Mouse (Mus musculus): ENCODE data around the gene Olfr876.
"Not testable (repeated sequence)": the region's sequence is repeated elsewhere in the genome, so short reads cannot be mapped to it uniquely, and the experiment has no call there.

The Olfr876 gene

DNA sequence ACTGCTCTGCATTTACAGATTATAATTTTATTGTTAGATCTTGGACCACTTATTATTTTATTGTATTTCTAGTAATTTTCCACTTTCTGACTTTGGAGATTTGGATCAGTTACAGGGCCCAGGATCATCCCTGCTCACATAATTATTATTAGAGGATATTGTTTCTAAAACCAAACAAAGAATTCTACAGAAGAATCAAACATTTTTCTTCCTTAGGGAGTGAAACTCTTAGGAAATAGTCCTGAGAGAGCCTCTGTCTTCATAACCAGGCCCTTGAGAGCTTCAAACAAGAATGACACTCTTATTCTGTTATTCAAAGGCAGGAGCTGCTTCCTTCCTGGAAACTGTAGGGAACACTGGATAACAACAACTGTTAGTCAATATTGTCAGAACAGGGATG, at the start of gene Olfr876:
Gene Olfr876 (plus strand): TSS at position 301 of the 400 bp plus-strand sequence.
- DNase-seq (ENCODE audit: low spot score) = no peak

DNA sequence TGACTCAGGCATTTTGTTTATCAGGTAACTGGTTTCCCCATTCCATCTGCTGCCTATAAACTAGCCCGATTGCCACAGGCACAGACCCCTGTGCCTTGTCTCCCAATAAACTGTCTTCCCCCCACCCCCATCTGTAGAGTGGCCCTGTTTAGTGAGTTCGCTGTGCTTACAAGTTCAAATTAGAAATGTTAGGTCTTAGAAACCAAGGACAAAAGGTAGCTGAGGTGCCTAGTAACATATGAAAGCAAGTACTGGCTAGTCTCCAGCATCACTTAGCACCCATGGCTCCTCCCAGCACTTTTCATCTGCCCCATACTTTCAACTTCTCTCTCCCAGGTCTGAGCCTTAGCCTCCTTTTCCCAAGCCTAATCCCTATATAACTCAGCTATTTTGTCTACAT, 41.1 kb upstream of the Olfr876 start:
- DNase-seq (ENCODE audit: low spot score) = no peak

DNA sequence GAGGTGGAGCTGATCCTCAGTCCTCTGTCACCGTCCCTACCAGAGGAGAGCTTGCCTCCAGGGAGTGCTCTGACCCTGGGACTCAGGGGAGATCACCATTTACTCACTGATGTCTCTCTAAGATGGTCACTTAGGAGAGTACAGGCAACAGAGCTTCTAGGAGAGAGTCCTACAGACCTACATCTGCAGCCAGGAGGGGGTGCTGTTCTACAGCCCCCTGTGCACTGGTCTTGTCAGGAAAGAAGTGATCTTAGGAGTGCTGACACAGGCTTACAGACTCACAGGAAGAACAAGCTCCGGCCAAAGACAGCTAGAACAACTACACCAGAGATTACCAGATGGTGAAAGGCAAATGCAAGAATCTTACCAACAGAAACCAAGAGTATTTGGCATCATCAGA, 40.3 kb upstream of the Olfr876 start:
- no peak for DNase-seq (ENCODE audit: low spot score)

DNA sequence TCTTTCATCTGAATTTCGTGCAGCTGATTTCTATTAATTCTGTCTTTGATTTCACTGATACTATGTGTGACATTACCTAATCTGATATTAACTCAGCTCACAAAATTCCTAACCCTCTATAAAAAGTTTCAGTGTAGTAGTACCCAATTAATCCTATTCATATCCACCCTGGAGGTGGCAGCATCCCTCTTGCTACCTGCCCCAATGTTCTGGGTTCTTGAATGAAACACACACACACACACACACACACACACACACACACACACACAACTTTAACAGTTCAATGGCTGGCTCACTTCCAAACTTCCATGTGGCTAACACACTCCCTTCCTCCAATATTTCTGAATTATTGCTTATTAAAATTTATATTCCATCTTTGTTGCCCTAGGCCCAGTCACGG, 32.2 kb upstream of the Olfr876 start:
- no peak for DNase-seq (ENCODE audit: low spot score)

DNA sequence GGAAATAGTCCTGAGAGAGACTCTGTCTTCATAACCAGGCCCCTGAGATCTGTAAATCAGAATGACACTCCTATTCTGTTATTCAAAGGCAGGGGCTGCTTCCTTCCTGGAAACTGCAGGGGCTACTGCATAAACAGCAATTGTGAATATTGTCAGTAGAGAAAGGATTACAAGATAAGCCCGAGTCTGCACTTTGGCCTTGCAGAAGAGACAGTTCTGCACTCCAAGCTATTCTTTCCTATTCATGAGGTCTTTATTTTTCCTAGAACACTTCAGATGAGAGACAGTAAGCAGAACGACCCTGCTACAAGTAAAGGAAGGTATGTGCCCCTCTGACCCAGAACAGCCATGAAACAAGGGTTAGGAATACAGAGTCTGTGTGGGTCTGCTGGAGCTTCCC, 31.1 kb upstream of the Olfr876 start, which contains the start of gene Olfr875:
Gene Olfr875 (plus strand): TSS at position 99 of the 400 bp plus-strand sequence.
- no peak for DNase-seq (ENCODE audit: low spot score)

DNA sequence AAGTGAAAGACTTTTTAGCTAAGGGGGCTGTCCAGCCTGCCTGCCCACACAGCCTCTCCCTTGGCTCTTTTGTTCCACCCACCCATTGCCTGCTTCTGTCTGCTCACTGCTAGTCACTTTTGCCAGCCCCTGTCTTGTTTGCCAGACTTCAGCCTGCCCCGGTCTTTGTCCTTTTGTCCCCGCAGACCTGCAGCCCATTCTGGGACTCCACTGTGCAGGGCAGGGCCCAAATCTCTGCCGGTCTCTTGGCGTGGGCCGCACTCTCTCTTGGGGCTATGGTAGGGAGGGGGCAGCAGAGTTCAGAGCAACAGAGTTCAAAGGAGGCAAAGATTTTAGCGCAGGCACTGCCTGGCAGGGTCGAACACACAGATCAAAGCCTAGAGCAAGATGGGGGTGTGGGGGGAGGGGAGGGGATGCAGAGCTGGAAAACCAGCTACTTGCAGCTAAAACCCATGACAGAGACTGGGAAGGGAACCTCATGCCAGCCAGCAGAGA, 20.0 kb upstream of the Olfr876 start:
- no peak for DNase-seq (ENCODE audit: low spot score)

DNA sequence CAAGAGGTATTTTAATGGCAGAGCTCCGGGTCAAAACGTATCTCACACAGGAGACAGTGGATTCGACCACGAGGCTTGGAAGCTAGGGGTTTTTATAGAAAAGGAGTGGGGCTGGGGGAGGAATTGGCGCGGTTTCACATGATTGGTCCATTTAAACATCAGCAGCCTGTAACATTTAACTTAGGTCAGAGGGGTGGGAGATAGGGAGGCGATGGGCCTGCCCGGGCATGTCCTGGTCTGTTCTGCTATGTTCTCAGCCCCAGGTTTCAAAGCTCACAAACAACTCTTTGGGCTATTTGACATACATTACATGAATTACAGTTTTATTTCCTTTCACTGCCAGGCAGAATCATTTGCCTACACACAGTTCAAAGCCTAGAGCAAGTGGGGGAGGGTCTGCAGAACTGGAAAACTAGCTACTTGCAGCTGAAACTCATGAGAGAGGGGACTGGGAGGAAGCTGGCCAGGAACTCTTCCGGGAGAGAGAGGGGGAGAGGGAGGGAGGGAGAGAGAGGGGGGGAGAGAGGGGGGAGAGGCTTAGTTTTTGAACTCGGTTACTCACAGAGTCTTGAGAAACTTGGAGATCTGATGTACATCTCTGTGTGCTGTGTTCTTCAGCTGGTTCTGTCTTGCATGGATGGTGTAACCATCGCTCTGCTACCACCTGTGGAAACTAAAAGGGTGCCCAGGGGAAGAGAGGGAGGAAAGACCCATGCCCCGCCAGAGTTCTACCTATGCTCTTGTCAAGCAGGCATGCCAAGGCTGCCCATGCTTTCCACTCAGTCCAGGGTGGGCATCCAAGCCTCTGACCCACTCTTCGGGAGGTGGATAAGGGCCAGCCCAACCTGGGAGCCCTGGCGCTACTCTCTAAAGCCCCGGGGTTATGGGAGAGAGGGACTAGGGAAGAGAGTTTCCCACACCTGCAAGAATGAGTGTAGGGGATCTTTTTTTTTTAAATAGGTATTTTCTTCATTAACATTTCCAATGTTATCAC, 19.1 kb upstream of the Olfr876 start:
- DNase-seq (ENCODE audit: low spot score) = not testable (repeated sequence)

DNA sequence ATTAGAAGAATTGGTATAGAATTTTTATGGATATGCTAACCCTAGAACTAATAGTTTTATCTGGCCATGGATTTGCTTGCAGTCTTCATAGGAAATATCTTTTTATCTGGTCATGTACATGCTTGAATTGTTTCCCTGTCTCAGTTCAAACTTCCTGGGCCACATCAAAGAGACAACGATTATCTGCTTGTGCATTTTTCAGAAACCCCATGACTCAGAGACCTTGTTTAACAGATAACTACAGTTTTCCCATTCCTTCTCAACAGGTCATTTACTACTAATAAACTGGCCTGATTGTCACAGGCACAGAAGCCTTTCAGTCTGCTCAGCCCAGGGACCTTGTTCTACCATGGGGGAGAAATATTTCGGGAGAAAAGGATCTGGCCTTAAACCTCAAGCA, 16.4 kb upstream of the Olfr876 start:
- no peak for DNase-seq (ENCODE audit: low spot score)

DNA sequence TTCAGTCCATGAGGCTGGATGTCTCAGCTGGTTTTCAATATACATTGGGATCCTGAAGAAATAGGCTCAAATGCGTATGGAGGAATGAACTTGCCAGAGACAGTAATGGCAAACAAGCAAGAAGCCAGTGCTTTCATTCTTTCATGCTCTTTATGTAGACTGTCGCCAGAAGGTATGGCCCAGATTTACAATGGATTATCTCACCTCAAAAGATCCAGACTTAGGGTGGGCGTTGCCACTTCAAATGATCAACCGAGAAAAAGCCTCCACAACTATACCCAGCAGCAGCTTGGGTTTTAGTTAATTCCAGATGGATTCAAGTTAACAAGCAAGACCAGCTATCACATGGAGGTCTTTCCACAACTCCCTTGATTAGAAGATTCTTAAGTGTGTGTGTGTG, 776 bp upstream of the Olfr876 start:
- DNase-seq (ENCODE audit: low spot score) = no peak

DNA sequence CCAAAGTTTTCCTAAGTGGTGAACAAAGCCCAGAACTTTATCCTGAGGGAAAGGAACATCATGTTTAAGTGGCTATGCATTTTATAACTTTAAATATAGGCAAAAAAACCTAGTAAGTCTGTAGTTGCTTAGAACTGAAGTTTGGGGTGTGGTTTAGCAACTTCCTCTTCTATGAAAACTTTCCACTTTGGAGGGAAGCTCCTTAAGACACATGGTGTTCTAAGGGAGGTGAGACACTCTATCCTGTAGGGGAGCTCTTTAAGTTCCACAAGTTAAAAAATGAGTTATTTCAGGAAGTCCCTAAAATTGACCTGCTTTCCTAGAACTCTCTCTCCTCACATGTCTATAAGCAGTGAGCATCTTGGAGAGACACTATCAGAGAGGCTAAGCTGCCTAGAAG, 4.4 kb downstream of the Olfr876 start:
- DNase-seq (ENCODE audit: low spot score) = no peak

DNA sequence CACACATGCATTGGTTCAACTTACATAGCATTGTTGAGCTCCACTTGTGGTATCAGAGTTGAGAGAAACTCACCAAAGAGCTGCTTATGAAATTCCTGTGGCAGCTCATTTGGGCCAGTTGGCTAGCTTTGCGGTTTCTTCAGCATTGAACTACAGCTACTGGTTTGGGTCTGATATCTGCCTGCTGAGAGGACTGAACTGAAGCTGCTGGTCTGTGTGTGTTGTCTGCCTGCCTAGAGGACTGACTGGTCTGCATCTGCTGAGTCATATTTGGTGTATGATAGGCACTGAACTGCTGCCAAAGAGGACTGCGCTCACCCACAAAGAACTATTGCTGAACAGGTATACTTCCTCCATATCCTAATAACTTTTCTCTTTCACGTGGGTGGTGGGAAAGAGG, 5.6 kb downstream of the Olfr876 start:
- no peak for DNase-seq (ENCODE audit: low spot score)

DNA sequence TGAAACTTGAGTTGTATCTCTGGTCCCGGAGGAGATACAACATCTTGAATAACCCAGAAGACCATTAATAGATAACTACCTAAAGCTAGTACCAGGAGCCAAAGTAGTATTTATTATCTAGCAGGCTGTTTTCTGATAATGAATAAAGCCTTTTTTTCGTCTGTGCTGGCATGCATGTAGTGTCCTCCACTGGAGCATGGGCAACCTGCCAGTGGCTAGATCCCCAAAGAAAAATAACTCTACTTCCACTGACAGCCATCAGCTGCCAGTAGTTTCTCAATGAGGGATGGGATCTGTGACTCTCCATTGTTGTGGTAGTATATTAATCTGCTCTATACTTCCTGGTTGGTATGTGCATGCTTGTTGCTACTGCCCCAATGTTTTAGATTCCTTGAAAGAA, 6.1 kb downstream of the Olfr876 start:
- no peak for DNase-seq (ENCODE audit: low spot score)

DNA sequence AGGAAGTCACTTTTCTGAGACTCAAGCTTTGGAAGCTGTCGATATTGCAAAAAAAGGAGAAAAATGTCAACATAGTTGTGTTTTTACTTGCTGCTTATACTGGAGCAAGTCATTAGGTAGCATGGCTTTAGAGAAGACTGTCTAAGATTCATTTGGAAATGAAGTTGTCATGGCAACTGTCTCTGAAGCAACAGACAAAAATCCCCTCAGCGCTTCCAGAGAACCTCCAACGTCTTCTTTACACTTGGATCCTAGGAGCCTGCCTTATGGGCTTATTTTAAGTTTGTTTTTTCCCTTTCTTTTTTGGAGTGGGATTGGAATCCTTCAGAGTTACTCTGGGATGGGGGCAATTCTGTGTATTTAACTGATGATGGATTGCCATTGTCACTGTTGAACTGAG, 11.9 kb downstream of the Olfr876 start:
- no peak for DNase-seq (ENCODE audit: low spot score)

DNA sequence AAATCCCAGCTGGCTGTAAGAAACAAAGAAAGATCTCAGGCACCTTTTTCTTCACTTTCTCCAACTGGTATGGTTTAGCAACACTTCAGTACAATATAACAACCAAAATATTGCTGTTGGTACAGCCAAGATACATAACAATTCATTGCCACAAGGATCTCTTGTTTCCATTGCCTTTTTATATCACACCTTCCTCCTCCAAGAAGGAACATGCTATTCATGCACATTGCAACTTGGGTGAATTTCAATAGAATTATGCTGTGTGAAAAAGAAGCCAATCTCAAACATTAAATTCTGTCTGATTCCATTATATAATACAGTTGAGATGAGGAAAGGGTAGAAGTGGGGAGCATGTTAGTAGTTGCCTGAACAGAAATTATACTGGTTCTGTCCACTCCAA, 27.1 kb downstream of the Olfr876 start:
- DNase-seq (ENCODE audit: low spot score) = no peak

DNA sequence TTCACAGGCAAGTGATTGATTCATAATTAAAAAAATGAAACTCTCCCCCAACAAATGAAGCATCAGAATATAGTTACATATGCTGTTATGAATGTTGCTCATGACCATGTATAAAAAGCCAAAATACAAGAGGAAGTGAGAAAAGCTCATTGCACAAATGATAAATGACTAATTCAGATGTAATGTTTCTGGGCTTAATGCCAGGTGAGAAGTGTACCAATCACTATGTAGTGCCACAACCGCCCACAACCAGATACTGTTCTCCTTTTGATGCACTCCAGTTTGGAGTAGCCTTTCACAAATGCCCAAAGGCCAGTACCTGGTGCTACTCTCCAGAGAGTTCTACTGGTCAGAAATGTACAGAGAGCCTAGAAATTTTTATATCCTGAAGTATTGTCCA, 30.5 kb downstream of the Olfr876 start:
- no peak for DNase-seq (ENCODE audit: low spot score)

DNA sequence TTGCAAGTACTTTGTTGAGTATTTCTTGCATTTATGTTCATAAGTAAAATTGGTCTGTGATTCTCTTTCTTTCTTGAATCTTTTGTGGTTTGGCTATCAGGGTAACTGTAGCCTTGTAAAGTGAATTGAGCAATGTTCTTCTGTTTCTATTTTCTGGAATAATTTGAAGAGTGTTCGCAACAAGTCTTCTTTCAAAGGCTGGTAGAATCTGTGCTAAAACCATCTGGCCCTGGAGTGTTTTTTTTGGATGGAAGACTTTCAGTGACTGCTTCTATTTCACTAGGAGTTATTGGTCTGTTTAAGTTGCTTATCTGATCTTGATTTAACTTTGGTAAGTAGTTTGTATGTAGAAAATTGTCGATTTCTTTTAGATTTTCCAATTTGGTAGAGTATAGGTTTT, 46.4 kb downstream of the Olfr876 start:
- DNase-seq (ENCODE audit: low spot score) = no peak

DNA sequence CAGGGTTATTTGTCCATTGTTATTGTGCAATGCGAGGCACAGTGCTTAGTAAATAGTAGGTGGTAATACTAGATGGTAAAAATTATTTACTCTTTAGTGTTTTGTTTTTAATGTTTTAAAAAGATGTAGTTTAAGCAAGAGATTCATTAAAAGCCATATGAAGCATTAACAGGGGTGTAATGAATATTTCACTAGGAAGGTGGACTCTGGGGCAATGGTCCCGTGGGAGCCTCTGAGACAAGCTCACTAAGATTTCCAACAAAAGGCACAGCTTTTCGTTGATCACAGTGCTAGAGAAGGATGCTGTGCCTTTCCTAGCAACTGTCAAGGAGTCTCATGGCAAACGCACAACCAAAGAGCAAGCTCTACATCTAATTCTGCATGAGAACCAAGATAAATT, 51.1 kb downstream of the Olfr876 start, which contains the start of gene Olfr877:
Gene Olfr877 (plus strand): TSS at position 301 of the 400 bp plus-strand sequence.
- no peak for DNase-seq (ENCODE audit: low spot score)
